Mouse (Mus musculus) kidney, embryonic 16.5 days (tissue): ENCODE measurements at regions not wholly inside any gene's neighbourhood (a gene's known extent, or its start where the extent isn't known, plus 50 kb on each side); places are given as distances from the start of the nearest gene placed in this dataset.

Experiments
- ATAC-seq: fragments of 200-750 bp; cut with Nextera tagmentation; 2 replicates; pipeline ENCODE4 v1.8.0; 2017; ENCODE audit warnings: moderate TSS enrichment; ENCODE audit not compliant: low FRiP score, low TSS enrichment
- H3K27ac ChIP-seq: fragments of 300-500 bp; sonication (generic); 2 replicates; pipeline ENCODE4 v1.5.1; 2014; ENCODE audit warnings: low read length
- H3K27me3 ChIP-seq: fragments of 300-500 bp; sonication (generic); 2 replicates; pipeline ENCODE4 v1.6.1; 2014; ENCODE audit warnings: low read length, control low read depth, mixed read lengths; ENCODE audit not compliant: insufficient read depth
- H3K36me3 ChIP-seq: fragments of 300-500 bp; sonication (generic); 2 replicates; pipeline ENCODE4 v1.6.1; 2014; ENCODE audit warnings: low read length, control low read depth, mixed read lengths; ENCODE audit not compliant: insufficient read depth
- H3K4me1 ChIP-seq: fragments of 300-500 bp; sonication (generic); 2 replicates; pipeline ENCODE4 v1.6.1; 2014; ENCODE audit warnings: low read length, control low read depth, mixed read lengths; ENCODE audit not compliant: insufficient read depth
- H3K4me2 ChIP-seq: fragments of 300-500 bp; sonication (generic); replicated peaks from 2 replicates; pipeline ENCODE4 v1.6.1; 2014; ENCODE audit warnings: low read depth, low read length
- H3K4me3 ChIP-seq: fragments of 300-500 bp; sonication (generic); 2 replicates; pipeline ENCODE4 v1.5.1; 2014; ENCODE audit warnings: mild to moderate bottlenecking, low read length
- H3K9ac ChIP-seq: fragments of 300-500 bp; sonication (generic); replicated peaks from 2 replicates; pipeline ENCODE4 v1.6.1; 2014; ENCODE audit warnings: low read length
- H3K9me3 ChIP-seq: fragments of 300-500 bp; sonication (generic); 2 replicates; pipeline ENCODE4 v1.6.1; 2016; ENCODE audit warnings: low read length, control low read depth
- WGBS: fragments of 180-500 bp; shearing (Covaris S2); extraction: QIAGEN DNeasy Blood & Tissue Kit; methylation state at CpG from one replicate; pipeline ENCODE4 v1.1.7; 2014; 5-methylcytosine and 5-hydroxymethylcytosine counted together

DNA sequence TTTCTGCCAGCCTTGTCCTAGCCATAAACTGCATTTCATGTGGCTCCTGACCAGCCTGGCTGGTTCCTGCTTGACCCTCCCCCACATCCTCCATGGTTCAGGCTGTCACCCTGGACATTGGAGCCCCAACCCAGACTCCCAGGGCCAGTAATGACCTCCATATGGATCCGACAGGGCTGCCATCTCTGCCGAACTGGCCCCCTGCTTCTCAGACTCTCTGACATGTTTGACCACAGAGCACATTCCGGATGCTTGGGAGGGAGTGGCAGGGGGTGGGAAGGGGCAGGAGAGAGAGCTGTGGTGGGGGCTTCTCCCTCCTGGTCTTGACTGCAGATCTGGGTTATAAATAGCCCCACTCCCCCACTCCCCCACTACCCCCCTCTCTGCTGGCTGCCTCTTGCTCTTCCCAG lies 59.0 kb upstream of the Actrt2 start:
- no peak overlapping the region for H3K4me3 ChIP-seq
- no peaks in the 10 kb centered on the region for H3K27me3 ChIP-seq
- H3K4me1 ChIP-seq = peaks cover 9% of the 10 kb centered on the region
- no peak overlapping the region for H3K27ac ChIP-seq
- no peak overlapping the region for H3K9ac ChIP-seq
- H3K4me2 ChIP-seq = no peak overlapping the region
- H3K9me3 ChIP-seq = no peaks in the 10 kb centered on the region
- peak; percentile 61; the same call in 1 of the 2 replicates for ATAC-seq
- no peaks in the 10 kb centered on the region for H3K36me3 ChIP-seq
- WGBS = 13% methylated on average over 3 of the region's 3 CpGs

DNA sequence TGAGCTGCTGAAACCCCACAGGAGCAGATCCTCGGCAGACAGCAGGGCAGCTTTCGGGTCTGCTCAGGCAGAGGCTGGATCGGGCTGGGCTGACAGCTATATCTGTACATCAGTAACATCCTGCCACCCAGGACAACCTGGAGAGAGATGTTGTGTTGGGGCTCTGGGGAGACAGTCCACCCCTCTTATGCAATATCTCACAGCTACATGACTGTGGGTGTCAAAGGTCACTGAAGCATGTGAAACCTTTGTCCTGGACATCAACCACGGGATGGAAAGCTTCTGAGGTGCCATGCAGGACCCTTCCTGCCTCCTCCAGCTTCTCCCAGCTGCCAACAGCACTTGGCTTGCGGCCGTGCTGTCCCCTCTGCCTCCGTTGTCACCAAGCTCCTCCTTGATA lies 60.3 kb upstream of the Actrt2 start:
- H3K4me1 ChIP-seq = peaks cover 9% of the 10 kb centered on the region
- no peak overlapping the region for H3K27ac ChIP-seq
- no peaks in the 10 kb centered on the region for H3K36me3 ChIP-seq
- H3K4me3 ChIP-seq = no peak overlapping the region
- ATAC-seq = no peak
- no peak overlapping the region for H3K4me2 ChIP-seq
- 78% methylated on average over 7 of the region's 7 CpGs for WGBS
- no peaks in the 10 kb centered on the region for H3K9me3 ChIP-seq
- no peaks in the 10 kb centered on the region for H3K27me3 ChIP-seq
- H3K9ac ChIP-seq = no peak overlapping the region

DNA sequence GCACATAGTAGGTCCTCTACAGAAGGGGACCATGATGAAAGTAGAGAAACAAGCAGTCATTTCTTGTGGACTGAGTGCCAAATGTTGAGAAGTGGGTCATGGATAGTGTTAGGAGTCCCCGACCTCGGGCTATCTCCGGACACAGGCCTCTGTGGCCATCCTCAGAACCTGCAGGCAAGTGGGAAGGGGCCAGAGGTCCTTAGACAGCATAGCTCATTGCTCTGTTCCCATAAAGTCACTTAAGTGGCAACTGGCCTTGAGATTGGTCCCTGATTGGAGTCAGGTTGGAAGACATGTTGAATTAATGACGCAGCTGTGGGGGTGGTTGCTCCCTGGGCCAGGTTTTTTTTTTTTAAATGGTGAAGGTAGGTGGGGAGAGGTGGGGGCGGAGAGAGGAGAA lies 63.0 kb upstream of the Actrt2 start:
- 89% methylated on average over 5 of the region's 5 CpGs for WGBS
- H3K9me3 ChIP-seq = no peaks in the 10 kb centered on the region
- no peak for ATAC-seq
- no peaks in the 10 kb centered on the region for H3K27me3 ChIP-seq
- H3K36me3 ChIP-seq = no peaks in the 10 kb centered on the region
- H3K4me3 ChIP-seq = no peak overlapping the region
- no peak overlapping the region for H3K4me2 ChIP-seq
- H3K9ac ChIP-seq = no peak overlapping the region
- H3K27ac ChIP-seq = no peak overlapping the region
- H3K4me1 ChIP-seq = peaks cover 9% of the 10 kb centered on the region

DNA sequence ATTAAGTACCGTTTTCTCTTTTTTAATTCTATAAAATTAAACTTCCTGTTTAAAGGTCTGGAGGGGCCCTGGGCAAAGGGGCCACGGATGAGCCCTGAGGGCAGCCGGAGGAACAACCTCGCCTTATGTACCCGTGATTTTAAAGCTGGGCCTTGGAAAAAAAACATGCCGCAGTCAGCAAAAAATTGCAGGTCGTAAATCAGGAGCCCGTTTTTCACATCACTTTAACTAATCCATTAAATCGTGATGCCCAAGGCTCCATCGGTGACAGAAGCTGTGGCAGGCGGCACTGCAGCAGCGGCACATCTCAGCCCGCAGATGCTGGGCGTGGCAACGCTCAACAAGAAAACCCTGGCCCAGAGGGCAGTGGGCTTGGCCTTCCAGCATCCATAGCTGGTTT lies 63.7 kb upstream of the Actrt2 start:
- Histone ChIP-seq H3K4me2 (no peak overlapping the region), H3K27ac (no peak overlapping the region), H3K9ac (no peak overlapping the region), H3K4me3 (no peak overlapping the region), H3K36me3 (no peaks in the 10 kb centered on the region), H3K27me3 (no peaks in the 10 kb centered on the region), H3K9me3 (no peaks in the 10 kb centered on the region), H3K4me1 (peaks cover 8% of the 10 kb centered on the region)
- 32% methylated on average over 15 of the region's 15 CpGs for WGBS
- no peak for ATAC-seq

DNA sequence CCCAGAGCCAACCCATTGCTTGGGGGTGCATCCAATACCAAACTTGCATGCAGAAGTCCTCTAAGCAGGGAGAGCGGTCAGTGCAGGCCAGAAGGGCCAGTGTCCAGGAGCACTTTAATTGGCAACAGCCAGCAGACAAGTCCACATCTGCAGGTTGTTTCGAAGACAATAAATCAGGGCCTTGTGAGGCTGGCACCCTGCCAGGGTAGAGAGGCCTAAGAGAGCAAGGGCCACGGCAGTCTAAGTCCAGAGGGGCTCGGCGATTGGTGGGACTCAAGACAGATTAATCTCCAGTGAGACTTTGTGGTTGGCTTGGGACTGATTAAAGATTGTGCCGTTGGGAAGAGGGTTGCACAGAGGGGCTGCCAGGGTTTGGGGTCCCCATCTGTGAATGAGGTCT lies 68.4 kb upstream of the Actrt2 start:
- ATAC-seq = no peak
- no peaks in the 10 kb centered on the region for H3K36me3 ChIP-seq

DNA sequence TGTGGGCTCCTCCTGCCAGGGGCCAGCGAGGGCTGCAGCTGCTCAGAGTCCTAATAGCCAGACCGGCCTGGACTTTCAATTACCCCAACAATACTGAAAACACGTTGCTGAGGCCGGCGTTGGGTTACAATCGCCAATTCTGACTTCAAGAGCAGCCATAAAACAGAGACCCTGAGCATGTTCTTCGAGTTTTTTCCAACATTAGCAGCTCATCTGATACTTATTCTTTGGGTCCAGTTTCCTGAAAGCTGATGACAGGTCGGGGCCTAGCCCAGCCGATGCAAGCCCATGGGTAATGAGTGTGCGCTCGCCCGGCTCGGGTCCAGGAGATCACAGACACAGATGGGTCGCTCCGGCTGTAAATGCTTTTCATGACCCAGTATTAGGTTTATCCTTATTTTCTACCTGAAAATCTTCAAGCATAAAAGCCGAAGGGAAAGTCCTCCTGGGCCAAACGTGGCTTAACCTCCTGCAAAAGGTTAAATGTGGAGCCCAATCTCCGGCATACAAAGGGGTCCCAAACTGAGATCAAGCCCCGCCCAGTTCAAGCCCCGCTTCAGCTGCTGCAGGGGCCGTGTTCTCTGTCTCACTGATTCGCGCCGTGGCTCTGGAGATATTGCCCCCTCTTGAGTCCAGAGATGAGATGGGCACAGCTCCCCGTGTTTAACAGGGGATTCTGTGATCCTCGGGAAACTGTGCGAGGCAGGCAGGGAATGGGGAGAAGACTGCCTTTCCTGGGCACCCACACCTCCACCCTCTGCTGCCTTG lies 73.6 kb upstream of the Actrt2 start:
- H3K4me3 ChIP-seq = no peak overlapping the region
- no peak overlapping the region for H3K9ac ChIP-seq
- no peak overlapping the region for H3K27ac ChIP-seq
- H3K36me3 ChIP-seq = no peaks in the 10 kb centered on the region
- H3K27me3 ChIP-seq = peaks cover 42% of the 10 kb centered on the region
- no peaks in the 10 kb centered on the region for H3K9me3 ChIP-seq
- H3K4me1 ChIP-seq = peaks cover 16% of the 10 kb centered on the region
- no peak for ATAC-seq
- 13% methylated on average over 27 of the region's 27 CpGs for WGBS
- H3K4me2 ChIP-seq = no peak overlapping the region

More for the DNA sequence above, 68.4 kb upstream of the Actrt2 start:
- Histone ChIP-seq H3K9me3 (no peaks in the 10 kb centered on the region), H3K27me3 (peaks cover 11% of the 10 kb centered on the region), H3K4me3 (no peak overlapping the region), H3K9ac (no peak overlapping the region), H3K4me2 (no peak overlapping the region), H3K27ac (no peak overlapping the region), H3K4me1 (peaks cover 4% of the 10 kb centered on the region)
- WGBS = 44% methylated on average over 6 of the region's 6 CpGs

DNA sequence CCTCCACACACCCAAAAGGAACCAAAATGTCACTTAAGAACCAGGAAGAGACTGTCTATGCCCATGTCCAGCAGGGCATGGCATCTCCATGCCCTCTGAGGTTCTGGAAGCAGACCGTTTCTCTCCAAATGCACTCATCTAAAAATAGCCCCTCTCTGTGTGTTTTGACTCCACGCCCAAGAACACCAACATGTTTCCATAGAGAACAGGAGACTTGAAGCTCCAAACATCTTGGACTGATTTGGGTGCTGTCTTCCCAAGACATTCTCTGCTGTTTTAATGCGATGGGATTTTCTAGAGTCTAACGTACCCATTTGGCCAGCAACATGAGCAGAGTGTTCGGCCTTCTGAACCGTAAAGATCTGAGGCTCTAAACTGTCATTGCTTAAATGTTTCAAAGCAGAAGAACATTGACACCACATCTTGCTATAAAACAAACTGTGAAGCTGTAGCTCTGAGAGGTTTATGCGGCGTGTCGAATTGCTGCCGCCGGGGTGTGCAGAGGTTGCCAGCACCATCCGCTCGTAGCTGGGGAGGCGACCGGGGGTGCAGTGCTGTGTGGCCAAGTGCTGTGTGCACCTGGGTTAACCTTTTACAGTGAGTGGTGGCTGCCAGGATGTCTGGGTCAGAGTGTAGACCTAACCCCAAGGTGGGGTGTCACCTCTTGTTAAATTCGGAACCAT lies 78.8 kb upstream of the Actrt2 start:
- ATAC-seq = peak; percentile 90
- Histone ChIP-seq H3K9ac (no peak overlapping the region), H3K27ac (peak overlapping the region; percentile 10; the same call in 1 of the 2 replicates), H3K4me2 (peak overlapping the region; percentile 6; the same call in 1 of the 2 replicates), H3K27me3 (peaks cover 35% of the 10 kb centered on the region), H3K36me3 (no peaks in the 10 kb centered on the region), H3K9me3 (no peaks in the 10 kb centered on the region), H3K4me3 (no peak overlapping the region), H3K4me1 (peaks cover 22% of the 10 kb centered on the region)
- WGBS = 20% methylated on average over 16 of the region's 16 CpGs

DNA sequence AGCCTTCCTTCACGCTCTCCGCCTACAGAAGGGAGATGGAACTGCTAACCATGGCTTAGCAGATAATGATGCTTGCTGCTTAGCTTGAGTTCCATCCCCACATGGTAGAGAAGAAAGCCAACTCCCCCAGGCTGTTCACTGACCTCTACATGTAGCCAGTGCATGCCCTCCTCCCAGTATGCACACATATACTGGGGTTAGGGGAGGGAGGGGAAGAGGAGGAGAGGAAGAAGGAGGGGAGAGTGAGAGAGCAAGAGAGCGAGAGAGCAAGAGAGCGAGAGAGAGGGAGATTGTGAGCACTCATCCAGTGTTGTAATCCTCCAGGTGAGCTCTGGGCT lies 79.3 kb upstream of the Actrt2 start:
- H3K4me3 ChIP-seq = no peak overlapping the region
- peaks cover 32% of the 10 kb centered on the region for H3K27me3 ChIP-seq
- H3K4me1 ChIP-seq = peaks cover 17% of the 10 kb centered on the region
- peak; percentile 69 for ATAC-seq
- H3K36me3 ChIP-seq = no peaks in the 10 kb centered on the region
- H3K27ac ChIP-seq = no peak overlapping the region
- no peaks in the 10 kb centered on the region for H3K9me3 ChIP-seq
- WGBS = 32% methylated on average over 4 of the region's 4 CpGs
- H3K9ac ChIP-seq = no peak overlapping the region
- peak overlapping the region; percentile 6; the same call in 1 of the 2 replicates for H3K4me2 ChIP-seq

DNA sequence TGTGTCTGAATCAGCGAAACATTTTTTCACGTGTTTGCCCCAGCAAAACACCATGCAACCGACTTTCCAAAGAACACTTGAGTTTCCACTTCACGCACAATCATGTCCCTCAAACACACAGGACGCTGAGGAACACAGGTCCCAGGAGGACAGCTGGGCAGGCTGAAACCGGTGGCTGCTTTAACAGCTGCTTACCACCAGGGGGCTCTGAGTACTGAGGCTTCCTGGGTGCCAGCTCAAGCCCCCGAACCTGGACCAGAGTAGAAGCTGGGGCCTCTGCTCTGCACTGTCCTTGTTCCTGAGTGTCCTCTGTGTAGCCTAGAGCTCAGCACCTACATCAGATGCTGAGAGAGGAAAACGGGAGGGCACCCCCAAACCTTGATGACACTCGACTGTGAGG lies 81.5 kb upstream of the Actrt2 start:
- 53% methylated on average over 9 of the region's 9 CpGs for WGBS
- no peak for ATAC-seq

DNA sequence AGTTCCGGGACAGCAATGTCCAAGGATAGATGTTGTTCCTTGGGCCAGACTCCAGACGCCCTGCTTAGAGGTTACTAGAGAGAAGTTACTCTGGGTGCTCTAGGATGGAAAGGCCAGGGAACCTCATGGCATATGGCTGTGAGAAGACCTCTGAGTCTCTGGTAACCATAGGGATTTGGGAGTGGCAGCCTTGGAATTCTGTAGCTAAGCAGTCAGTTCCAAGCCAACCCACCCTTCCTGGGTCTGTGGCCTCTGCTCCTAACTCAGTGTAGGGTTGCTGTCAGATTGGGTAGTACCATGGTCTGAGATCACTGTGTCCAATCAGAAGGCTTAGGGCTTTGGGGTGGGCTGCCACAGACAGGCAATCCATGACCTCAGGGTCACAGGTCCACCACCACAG lies 82.3 kb upstream of the Actrt2 start:
- Histone ChIP-seq H3K9me3 (no peaks in the 10 kb centered on the region), H3K9ac (no peak overlapping the region), H3K27me3 (peaks cover 10% of the 10 kb centered on the region), H3K4me2 (no peak overlapping the region), H3K27ac (no peak overlapping the region), H3K4me1 (peaks cover 17% of the 10 kb centered on the region), H3K4me3 (no peak overlapping the region), H3K36me3 (no peaks in the 10 kb centered on the region)
- no peak for ATAC-seq
- 81% methylated on average over 2 of the region's 2 CpGs for WGBS

More for the DNA sequence above, 81.5 kb upstream of the Actrt2 start:
- Histone ChIP-seq H3K9ac (no peak overlapping the region), H3K36me3 (no peaks in the 10 kb centered on the region), H3K4me1 (peaks cover 17% of the 10 kb centered on the region), H3K27ac (no peak overlapping the region), H3K4me2 (no peak overlapping the region), H3K27me3 (peaks cover 16% of the 10 kb centered on the region), H3K4me3 (no peak overlapping the region), H3K9me3 (no peaks in the 10 kb centered on the region)
